Mouse (Mus musculus) embryonic facial prominence, embryonic 13.5 days (tissue): ENCODE measurements around the gene Ccm2. TPM values are rescaled to one million over a fixed set of nuclear protein-coding genes. Genes with fewer than 3 reads are reported as not detected.

ENCODE experiments used
- ATAC-seq: fragments of 200-750 bp; cut with Nextera tagmentation; 2 replicates; pipeline ENCODE4 v1.8.0; 2017; ENCODE audit warnings: low read depth; ENCODE audit not compliant: insufficient number of reproducible peaks, insufficient read depth, low FRiP score, low TSS enrichment
- H3K27ac ChIP-seq: fragments of 300-500 bp; sonication (generic); 2 replicates; pipeline ENCODE4 v1.5.1; 2015; ENCODE audit warnings: moderate library complexity, mild to moderate bottlenecking, inconsistent platforms
- H3K27me3 ChIP-seq: fragments of 300-500 bp; sonication (generic); 2 replicates; pipeline ENCODE4 v1.6.1; 2015; ENCODE audit warnings: mild to moderate bottlenecking, inconsistent platforms
- H3K36me3 ChIP-seq: fragments of 300-500 bp; sonication (generic); 2 replicates; pipeline ENCODE4 v1.6.1; 2015; ENCODE audit warnings: mild to moderate bottlenecking, inconsistent platforms
- H3K4me1 ChIP-seq: fragments of 300-500 bp; sonication (generic); 2 replicates; pipeline ENCODE4 v1.6.1; 2015; ENCODE audit warnings: inconsistent platforms
- H3K4me2 ChIP-seq: fragments of 300-500 bp; sonication (generic); 2 replicates; pipeline ENCODE4 v1.6.1; 2015; ENCODE audit warnings: moderate library complexity, mild to moderate bottlenecking, inconsistent platforms
- H3K4me3 ChIP-seq: fragments of 300-500 bp; sonication (generic); 2 replicates; pipeline ENCODE4 v1.5.1; 2015; ENCODE audit warnings: mild to moderate bottlenecking, inconsistent platforms
- H3K9ac ChIP-seq: fragments of 300-500 bp; sonication (generic); 2 replicates; pipeline ENCODE4 v1.6.1; 2015; ENCODE audit warnings: mild to moderate bottlenecking, inconsistent platforms
- H3K9me3 ChIP-seq: fragments of 300-500 bp; sonication (generic); 2 replicates; pipeline ENCODE4 v1.6.1; 2016; ENCODE audit warnings: inconsistent platforms
- WGBS: fragments of 180-500 bp; shearing (Covaris S2); methylation state at CpG from one replicate; pipeline ENCODE4 v1.1.7; 2015; ENCODE audit warnings: mixed read lengths; 5-methylcytosine and 5-hydroxymethylcytosine counted together
- polyA plus RNA-seq: library from polyadenylated mRNA; unstranded; fragments of >200 nt; fragmentation: Nextera tagmentation; extraction: Ambion mirVana; gene quantifications from 2 replicates; pipeline ENCODE4 v1.2.1, GENCODE M21; 2015

Ccm2 gene
- polyA plus RNA-seq: 79.5 and 80.2 TPM in 2 replicates

GRCm38 (mm10) chr11:6546205-6547013 lies at the start of gene Ccm2:
Gene Ccm2, plus strand, starts transcription at chr11:6546887.
- Histone ChIP-seq H3K36me3 (0 out of 2 replicates have a peak, but pooled peaks cover under 1% of the 10 kb centered on the region), H3K4me3 (peak within 1 kb of the TSS; percentile 70), H3K27ac (peak within 1 kb of the TSS; percentile 98), H3K9me3 (no peaks in the 10 kb centered on the region), H3K4me1 (peaks cover 15% of the 10 kb centered on the region), H3K27me3 (no peaks in the 10 kb centered on the region), H3K9ac (peak within 1 kb of the TSS; percentile 87), H3K4me2 (peak within 1 kb of the TSS; percentile 74)
- under 1% methylated on average over 31 of the region's 57 CpGs for WGBS
- ATAC-seq: peak; percentile 91

- no peaks in the 10 kb centered on the region for H3K9me3 ChIP-seq
- no peak overlapping the region for H3K4me3 ChIP-seq
- no peak overlapping the region for H3K9ac ChIP-seq
- 80% methylated on average over 12 of the region's 12 CpGs for WGBS
- H3K36me3 ChIP-seq: no peaks in the 10 kb centered on the region
- no peak overlapping the region for H3K4me2 ChIP-seq
- H3K4me1 ChIP-seq: no peaks in the 10 kb centered on the region
- ATAC-seq: no peak
- no peak overlapping the region for H3K27ac ChIP-seq
- no peaks in the 10 kb centered on the region for H3K27me3 ChIP-seq
These were observed 49.3 kb upstream of the Ccm2 start for GRCm38 (mm10) chr11:6497311-6497948.

DNA sequence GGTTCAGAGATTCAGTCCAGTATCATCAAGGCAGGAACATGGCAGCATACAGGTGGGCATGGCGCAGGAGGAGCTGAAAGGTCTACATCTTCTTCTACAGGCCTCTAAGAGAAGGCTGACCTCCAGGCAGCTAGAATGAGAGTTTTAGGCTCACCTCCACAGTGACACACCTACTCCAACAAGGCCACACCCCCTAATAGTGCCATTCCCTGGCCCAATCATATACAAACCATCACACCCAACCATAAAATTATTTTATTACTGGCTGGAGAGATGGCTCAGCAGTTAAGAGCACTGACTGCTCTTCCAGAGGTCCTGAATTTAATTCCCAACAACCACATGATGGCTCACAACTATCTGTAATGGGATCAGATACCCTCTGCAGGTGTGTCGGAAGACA lies 44.2 kb upstream of the Ccm2 start:
- 97% methylated on average over 2 of the region's 2 CpGs for WGBS
- H3K9ac ChIP-seq: no peak overlapping the region
- no peak overlapping the region for H3K4me3 ChIP-seq
- no peaks in the 10 kb centered on the region for H3K4me1 ChIP-seq
- H3K4me2 ChIP-seq: no peak overlapping the region
- no peak for ATAC-seq
- no peak overlapping the region for H3K27ac ChIP-seq
- H3K9me3 ChIP-seq: no peaks in the 10 kb centered on the region
- H3K36me3 ChIP-seq: no peaks in the 10 kb centered on the region
- no peaks in the 10 kb centered on the region for H3K27me3 ChIP-seq

- Histone ChIP-seq H3K27me3 (no peaks in the 10 kb centered on the region), H3K4me3 (no peak overlapping the region), H3K9me3 (no peaks in the 10 kb centered on the region), H3K4me1 (no peaks in the 10 kb centered on the region), H3K36me3 (no peaks in the 10 kb centered on the region), H3K27ac (no peak overlapping the region), H3K4me2 (no peak overlapping the region), H3K9ac (no peak overlapping the region)
- no peak for ATAC-seq
- 74% methylated on average over 3 of the region's 3 CpGs for WGBS
These were observed 42.5 kb upstream of the Ccm2 start for GRCm38 (mm10) chr11:6504226-6504625.

DNA sequence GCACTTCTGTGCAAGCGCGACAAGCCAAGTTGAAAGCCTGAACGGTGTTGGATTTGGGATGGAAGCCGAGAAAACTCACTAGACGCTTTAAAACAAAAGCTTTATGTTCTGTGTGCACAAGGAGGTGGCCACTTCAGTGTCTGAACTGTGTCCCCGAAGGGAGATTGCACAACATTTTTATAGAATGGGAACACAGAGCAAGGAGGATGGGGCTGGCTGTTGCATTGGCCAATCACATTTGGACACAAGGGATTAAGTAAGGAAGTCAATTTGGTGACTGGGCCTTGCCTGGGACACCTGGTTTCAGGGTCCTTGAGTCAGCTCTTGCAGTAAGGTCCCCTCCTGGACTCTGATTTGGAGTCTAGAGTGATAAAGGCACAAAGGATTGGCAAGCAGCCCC lies 42.0 kb upstream of the Ccm2 start:
- Histone ChIP-seq H3K9ac (no peak overlapping the region), H3K4me2 (no peak overlapping the region), H3K9me3 (no peaks in the 10 kb centered on the region), H3K27ac (no peak overlapping the region), H3K36me3 (no peaks in the 10 kb centered on the region), H3K27me3 (no peaks in the 10 kb centered on the region), H3K4me1 (no peaks in the 10 kb centered on the region), H3K4me3 (no peak overlapping the region)
- 84% methylated on average over 6 of the region's 6 CpGs for WGBS
- no peak for ATAC-seq

GRCm38 (mm10) chr11:6506516-6506915 lies 40.2 kb upstream of the Ccm2 start:
- ATAC-seq: no peak
- WGBS: 79% methylated on average over 9 of the region's 9 CpGs
- Histone ChIP-seq H3K9ac (no peak overlapping the region), H3K4me2 (no peak overlapping the region), H3K27me3 (no peaks in the 10 kb centered on the region), H3K4me3 (no peak overlapping the region), H3K4me1 (no peaks in the 10 kb centered on the region), H3K9me3 (no peaks in the 10 kb centered on the region), H3K36me3 (no peaks in the 10 kb centered on the region), H3K27ac (no peak overlapping the region)

GRCm38 (mm10) chr11:6508269-6508876 lies 38.3 kb upstream of the Ccm2 start:
- ATAC-seq: no peak
- Histone ChIP-seq H3K27me3 (no peaks in the 10 kb centered on the region), H3K4me2 (no peak overlapping the region), H3K36me3 (no peaks in the 10 kb centered on the region), H3K4me1 (no peaks in the 10 kb centered on the region), H3K27ac (no peak overlapping the region), H3K9ac (no peak overlapping the region), H3K9me3 (no peaks in the 10 kb centered on the region), H3K4me3 (no peak overlapping the region)
- WGBS: 61% methylated on average over 1 of the region's 1 CpGs

GRCm38 (mm10) chr11:6514837-6515236 lies 31.9 kb upstream of the Ccm2 start:
- Histone ChIP-seq H3K27me3 (no peaks in the 10 kb centered on the region), H3K36me3 (no peaks in the 10 kb centered on the region), H3K4me2 (no peak overlapping the region), H3K4me1 (no peaks in the 10 kb centered on the region), H3K27ac (no peak overlapping the region), H3K9ac (no peak overlapping the region), H3K9me3 (no peaks in the 10 kb centered on the region), H3K4me3 (no peak overlapping the region)
- 40% methylated on average over 7 of the region's 7 CpGs for WGBS
- ATAC-seq: no peak

DNA sequence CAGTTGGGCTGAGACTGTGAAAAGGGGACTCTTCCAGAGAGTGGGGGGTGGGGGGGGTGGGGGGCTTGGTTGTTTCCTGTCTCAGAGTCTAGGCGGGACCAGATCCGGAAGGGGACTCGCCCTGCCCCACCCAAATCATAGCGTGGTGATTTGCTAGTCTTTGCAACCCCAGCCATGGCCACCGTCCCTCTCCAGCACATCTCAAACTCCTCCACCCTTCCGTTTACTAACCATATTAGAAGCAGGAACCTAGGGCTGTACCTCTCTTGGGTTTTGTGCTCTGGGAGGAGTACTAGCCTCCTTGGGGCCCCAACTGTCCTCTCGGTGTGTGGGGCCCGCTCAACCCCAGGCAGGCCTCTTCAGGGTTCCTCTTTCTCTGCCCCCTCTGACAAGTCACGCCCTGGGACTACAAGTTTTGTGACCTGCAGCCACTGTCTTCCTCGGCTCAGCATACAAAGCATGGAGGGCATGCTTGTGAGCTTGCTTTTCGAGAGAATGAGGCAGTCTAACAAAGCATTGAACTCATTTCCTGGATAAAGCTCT lies 27.1 kb upstream of the Ccm2 start:
- ATAC-seq: no peak
- H3K27ac ChIP-seq: no peak overlapping the region
- no peak overlapping the region for H3K9ac ChIP-seq
- H3K4me2 ChIP-seq: no peak overlapping the region
- no peaks in the 10 kb centered on the region for H3K9me3 ChIP-seq
- H3K27me3 ChIP-seq: no peaks in the 10 kb centered on the region
- 68% methylated on average over 11 of the region's 11 CpGs for WGBS
- peaks cover 9% of the 10 kb centered on the region for H3K36me3 ChIP-seq
- no peak overlapping the region for H3K4me3 ChIP-seq
- no peaks in the 10 kb centered on the region for H3K4me1 ChIP-seq

DNA sequence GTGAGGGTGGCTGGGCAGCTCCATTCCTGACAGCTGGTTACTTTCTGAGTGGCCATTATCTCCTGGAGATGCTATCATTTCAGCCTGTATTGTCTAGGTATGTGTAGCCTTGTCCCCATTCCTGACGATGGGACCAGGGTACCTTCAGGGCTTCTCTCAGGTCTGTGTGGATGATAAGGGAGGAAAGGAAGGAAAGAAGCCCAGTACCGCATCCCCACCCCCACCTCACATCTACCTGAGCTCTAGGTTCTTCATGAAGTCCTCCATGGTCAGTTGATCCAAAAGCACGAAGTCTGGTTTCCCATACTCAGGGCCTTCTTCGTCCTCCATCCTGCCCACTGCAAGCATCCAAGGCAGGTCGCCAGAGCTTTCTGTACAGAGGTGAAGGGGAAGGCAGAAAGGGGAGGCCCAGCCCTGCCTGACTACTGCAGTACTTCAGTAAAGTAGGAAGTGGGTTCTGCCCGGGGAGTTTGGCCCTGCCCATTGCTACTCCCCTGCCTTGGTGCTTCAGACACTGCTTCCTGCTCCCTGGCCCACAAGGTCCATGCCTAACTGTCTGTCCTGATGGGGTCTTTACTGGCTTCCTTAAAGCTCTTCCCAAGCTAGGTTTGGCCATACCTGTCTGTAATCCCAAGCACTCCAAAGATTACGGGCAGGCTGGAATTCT lies 26.0 kb upstream of the Ccm2 start, which contains the start of gene Myo1g:
Gene Myo1g, minus strand, starts transcription at position 459 of the 667 bp plus-strand sequence.
- no peak for ATAC-seq
- no peaks in the 10 kb centered on the region for H3K4me1 ChIP-seq
- H3K9me3 ChIP-seq: no peaks in the 10 kb centered on the region
- no peaks in the 10 kb centered on the region for H3K27me3 ChIP-seq
- 78% methylated on average over 7 of the region's 7 CpGs for WGBS
- H3K4me3 ChIP-seq: no peak within 1 kb of the TSS
- no peak within 1 kb of the TSS for H3K9ac ChIP-seq
- H3K27ac ChIP-seq: no peak within 1 kb of the TSS
- H3K36me3 ChIP-seq: peaks cover 20% of the 10 kb centered on the region
- no peak within 1 kb of the TSS for H3K4me2 ChIP-seq

GRCm38 (mm10) chr11:6522782-6523525 lies 23.7 kb upstream of the Ccm2 start:
- no peak for ATAC-seq
- Histone ChIP-seq H3K9ac (no peak overlapping the region), H3K36me3 (peaks cover 30% of the 10 kb centered on the region), H3K4me3 (no peak overlapping the region), H3K4me1 (peaks cover 7% of the 10 kb centered on the region; the same call in 1 of the 2 replicates), H3K27me3 (no peaks in the 10 kb centered on the region), H3K9me3 (no peaks in the 10 kb centered on the region), H3K4me2 (no peak overlapping the region), H3K27ac (no peak overlapping the region)
- WGBS: 73% methylated on average over 9 of the region's 9 CpGs
